Mouse (Mus musculus): ENCODE measurements around the gene Gm32802.
"Not testable (repeated sequence)": the region's sequence is repeated elsewhere in the genome, so short reads cannot be mapped to it uniquely, and the experiment has no call there.

The Gm32802 gene

GRCm38 (mm10) chr10:118258388-118258787 is at the start of gene Gm32802:
Gene Gm32802, plus strand, starts transcription at chr10:118258688.
- not testable (repeated sequence) for DNase-seq

- DNase-seq, result peak; percentile 31 to 43
Observed at GRCm38 (mm10) chr10:118215719-118216393, 42.6 kb upstream of the Gm32802 start.

- not testable (repeated sequence) for DNase-seq
Observed at GRCm38 (mm10) chr10:118227629-118228028, 30.9 kb upstream of the Gm32802 start.

GRCm38 (mm10) chr10:118232607-118233006 is 25.9 kb upstream of the Gm32802 start:
- not testable (repeated sequence) for DNase-seq

- DNase-seq, result not testable (repeated sequence)
Observed at GRCm38 (mm10) chr10:118240680-118241079, 17.8 kb upstream of the Gm32802 start, which contains the start of gene Gm32717. Gene Gm32717, minus strand, starts transcription at chr10:118240780.

- DNase-seq, result peak; percentile 29 to 56
Observed at GRCm38 (mm10) chr10:118249006-118249595, 9.4 kb upstream of the Gm32802 start.

GRCm38 (mm10) chr10:118250852-118251295 is 7.6 kb upstream of the Gm32802 start:
- DNase-seq, result peak; percentile 56 to 66

GRCm38 (mm10) chr10:118268812-118269211 is 10.3 kb downstream of the Gm32802 start:
- DNase-seq, result not testable (repeated sequence)

GRCm38 (mm10) chr10:118271416-118271815 is 12.9 kb downstream of the Gm32802 start:
- DNase-seq, result not testable (repeated sequence)

- DNase-seq, result not testable (repeated sequence)
Observed at GRCm38 (mm10) chr10:118278069-118278468, 19.6 kb downstream of the Gm32802 start.

GRCm38 (mm10) chr10:118282565-118282964 is 24.1 kb downstream of the Gm32802 start:
- DNase-seq, result not testable (repeated sequence)

GRCm38 (mm10) chr10:118283016-118283415 is 24.5 kb downstream of the Gm32802 start:
- DNase-seq, result not testable (repeated sequence)

- DNase-seq, result no peak
Observed at GRCm38 (mm10) chr10:118294938-118295337, 36.5 kb downstream of the Gm32802 start, which contains the start of gene Iltifb. Gene Iltifb, minus strand, starts transcription at chr10:118295038.

GRCm38 (mm10) chr10:118302133-118302532 is 43.6 kb downstream of the Gm32802 start:
- not testable (repeated sequence) for DNase-seq

Data from cerebellum, postnatal 14 days (tissue).